Mouse (Mus musculus) layer of hippocampus, adult 8-10 months (tissue): ENCODE results near the gene Slc25a40. TPM values are rescaled to one million over a fixed set of nuclear protein-coding genes. Genes with fewer than 3 reads are reported as not detected.

Experiments
- DNase-seq, 2 experiments: peaks; one replicate each; pipeline ENCODE4 v3.0.0; 2022; ENCODE audit warnings: low spot score in 2 of 2
- total RNA-seq, 4 experiments: library from RNA; stranded (reverse); gene quantifications; 2 replicates each; pipeline ENCODE4 v1.2.4; 2022

The Slc25a40 gene
- total RNA-seq, 4 experiments from 2014 or later, result 10.3 to 13.5 (median 12.2) TPM

DNA sequence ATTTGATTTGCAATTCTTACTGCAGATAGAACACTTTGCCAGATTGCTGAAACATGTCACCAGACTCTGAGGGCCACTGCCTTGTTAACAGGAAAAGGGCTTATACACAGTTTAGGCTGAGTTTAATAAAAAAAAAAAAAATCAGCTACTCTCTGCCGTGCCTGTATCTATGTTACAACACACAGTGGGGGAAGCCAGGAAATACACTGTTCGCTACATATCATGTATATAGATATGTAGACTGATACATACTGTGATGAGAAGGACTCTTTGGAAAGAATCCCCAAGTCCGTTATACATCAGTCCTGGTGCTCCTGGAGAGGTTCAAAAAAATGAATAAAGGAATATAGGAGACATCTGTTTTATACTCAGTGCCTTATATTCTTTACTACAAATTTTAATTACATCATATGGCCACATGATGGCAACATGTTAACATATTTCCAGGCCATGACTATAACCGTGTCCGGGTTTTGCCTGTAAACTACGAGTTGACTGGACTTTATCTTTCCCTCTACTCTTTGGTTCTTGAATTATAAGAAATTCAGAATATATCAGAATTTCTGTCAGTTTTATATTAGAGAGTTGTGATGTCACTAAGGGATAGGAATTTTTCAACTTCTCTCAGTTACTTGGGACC is 66.9 kb downstream of the Slc25a40 start:
- DNase-seq, result no peak

DNA sequence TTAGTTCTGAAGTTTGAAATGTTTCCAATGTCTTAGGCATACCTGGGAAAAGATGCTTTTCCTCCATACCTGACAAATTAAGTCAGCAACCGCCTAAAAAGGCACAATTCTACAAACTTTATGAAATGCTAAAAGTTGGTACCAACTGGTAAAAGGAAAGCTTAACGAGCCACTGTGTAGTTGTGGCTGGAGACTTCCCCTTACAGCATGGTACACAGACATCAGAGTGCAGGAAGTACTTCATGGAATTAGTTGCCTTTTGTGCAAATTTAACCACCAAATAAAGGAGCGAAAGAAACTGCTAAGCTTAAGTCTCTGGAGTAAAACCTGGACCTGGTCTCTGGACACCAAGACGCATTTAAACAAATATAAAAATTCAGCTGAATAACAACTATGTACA is 69.1 kb downstream of the Slc25a40 start:
- no peak for DNase-seq

Other genes with a start within 250 kb of the Slc25a40 start
- 100 to 1,000 TPM; 156 to 171 (median 164) TPM for gene Adam22, start 54.7 kb upstream of the Slc25a40 start, total RNA-seq
- 1 to 10 TPM; 1.7 to 2.9 (median 2.0) TPM for gene Dbf4, start 134 bp upstream of the Slc25a40 start, total RNA-seq
- 10 to 100 TPM; 28.0 to 33.6 (median 33.2) TPM for gene Rundc3b, start 200.1 kb downstream of the Slc25a40 start, total RNA-seq
- gene Abcb1a, start 237.2 kb downstream of the Slc25a40 start, total RNA-seq, result 10 to 100 TPM; 16.2 to 17.8 (median 17.0) TPM